Mouse (Mus musculus) left cerebral cortex, adult 9 months (tissue): ENCODE measurements around the gene Ccdc73.
"Not testable (repeated sequence)": the region's sequence is repeated elsewhere in the genome, so short reads cannot be mapped to it uniquely, and the experiment has no call there.

Experiments used
- DNase-seq, 2 experiments: peaks; one replicate each; pipeline ENCODE4 v3.0.0; 2022; ENCODE audit warnings: low spot score in 2 of 2

Ccdc73 gene

DNA sequence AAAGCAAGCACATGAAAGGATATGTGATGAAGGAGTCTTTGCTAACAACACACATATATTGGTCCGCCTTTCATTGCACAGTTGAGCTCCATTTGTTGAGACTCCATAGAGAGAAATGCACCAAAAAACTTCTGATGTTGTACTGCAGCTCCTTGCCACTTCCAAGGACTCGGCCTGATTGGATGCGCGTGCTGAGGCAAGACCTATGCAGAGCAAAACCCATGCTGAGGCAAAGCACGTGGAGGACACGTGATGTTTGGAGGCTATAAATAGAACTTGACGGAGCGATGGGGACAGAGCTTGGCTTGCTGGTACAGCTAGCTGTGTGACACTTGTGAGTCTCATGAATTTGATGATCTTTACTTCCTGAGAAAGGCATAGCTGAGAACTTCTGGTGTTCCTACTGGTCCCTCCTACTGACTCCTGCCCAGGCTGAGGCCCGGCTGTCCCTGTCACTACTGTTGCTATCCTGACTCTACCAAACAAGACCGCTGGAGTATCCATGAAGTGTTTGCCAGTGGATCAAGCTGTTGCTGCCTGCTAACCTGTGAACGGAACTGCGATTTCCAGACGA, at the start of gene Ccdc73:
Ccdc73 (plus strand) TSS at position 524 of the 574 bp plus-strand sequence.
- no peak for DNase-seq

DNA sequence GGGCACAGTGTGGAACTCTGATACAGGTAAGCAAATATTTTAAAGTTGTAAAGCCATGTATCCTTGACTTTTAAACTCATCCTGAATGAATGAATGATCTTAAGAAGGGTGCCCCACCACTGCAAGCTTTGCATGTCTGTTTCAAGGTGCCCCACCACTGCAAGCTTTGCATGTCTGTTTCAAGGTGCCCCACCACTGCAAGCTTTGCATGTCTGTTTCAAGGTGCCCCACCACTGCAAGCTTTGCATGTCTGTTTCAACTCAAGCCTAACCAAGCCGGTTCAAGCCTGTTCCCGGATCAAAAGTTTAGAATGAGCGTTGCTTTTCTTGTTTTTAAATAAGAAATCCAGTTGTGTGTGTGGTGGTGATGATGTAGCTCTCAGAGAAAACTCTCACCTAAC, 48.8 kb upstream of the Ccdc73 start:
- not testable (repeated sequence) for DNase-seq

DNA sequence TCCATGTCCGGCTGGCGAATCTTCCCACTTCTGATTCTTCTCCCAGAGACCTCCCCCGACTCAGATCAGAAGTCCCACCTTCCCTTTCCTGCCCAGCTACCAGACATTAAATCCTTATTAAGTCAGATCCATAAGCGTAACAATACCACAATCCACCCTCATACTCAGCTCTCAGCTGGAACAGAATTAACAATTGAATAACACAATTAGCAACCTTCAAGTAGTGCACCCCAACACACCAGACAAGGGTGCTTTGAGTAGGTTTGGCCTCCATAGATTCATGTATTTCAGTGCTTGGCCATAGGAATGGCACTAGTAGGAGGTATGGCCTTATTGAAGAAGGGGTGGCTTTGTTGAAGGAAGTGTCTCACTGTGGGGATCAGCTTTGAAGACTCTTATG, 41.4 kb upstream of the Ccdc73 start:
- DNase-seq = no peak

DNA sequence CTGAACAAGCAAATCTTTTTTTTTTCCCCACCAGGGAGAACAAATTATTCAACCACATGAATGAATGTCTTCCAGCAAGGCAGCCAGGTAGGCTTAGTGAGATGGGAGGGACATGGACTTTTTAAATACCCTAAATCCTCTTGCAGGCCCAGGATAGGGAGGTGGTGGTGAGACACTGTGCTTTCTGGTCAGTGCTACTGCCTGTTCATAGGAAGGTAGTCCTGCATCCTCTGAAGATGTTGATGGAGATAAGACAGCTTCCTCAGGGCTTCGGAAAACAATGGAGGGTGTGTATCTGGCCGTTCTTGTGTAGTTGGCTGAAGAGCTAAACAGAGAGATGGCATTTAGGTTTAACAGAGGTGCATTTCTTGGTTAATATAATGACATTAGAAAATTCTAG, 35.1 kb upstream of the Ccdc73 start:
- DNase-seq = no peak

DNA sequence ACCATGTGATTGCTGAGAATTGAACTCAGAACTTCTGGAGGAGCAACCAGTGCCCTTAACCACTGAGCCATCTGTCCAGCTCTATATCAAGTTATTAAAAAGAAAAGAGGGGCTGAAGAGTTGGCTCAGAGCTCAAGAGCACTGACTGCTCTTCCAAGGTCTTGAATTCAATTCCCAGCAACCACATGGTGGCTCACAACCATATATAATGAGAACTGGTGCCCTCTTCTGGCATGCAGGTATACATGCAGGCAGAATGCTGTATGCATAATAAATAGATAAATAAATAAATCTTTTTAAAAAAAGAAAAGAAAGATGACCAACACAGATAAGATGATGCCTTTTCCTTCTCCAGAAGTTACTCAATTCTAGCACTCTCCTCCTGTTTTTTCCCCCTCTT, 26.6 kb upstream of the Ccdc73 start:
- DNase-seq = no peak

DNA sequence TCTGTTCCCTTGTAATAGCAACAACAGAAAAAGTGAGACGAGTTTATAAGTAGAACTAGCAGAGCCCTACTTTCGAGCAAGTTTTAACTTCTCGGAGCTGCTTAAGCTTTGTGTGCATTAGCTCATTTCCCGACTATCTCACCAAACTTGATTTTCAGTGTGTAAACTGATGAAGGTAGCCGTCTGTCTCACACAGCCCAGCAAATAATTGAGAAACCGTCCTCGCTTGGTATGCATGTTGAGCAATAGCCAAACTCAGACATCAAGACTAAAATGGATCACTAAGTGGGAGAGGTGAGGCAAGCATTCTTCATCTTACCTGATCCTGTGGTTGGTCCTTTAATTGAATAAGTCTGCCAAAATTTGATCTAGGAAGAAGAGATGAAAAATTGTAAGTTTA, 25.9 kb upstream of the Ccdc73 start:
- no peak for DNase-seq

DNA sequence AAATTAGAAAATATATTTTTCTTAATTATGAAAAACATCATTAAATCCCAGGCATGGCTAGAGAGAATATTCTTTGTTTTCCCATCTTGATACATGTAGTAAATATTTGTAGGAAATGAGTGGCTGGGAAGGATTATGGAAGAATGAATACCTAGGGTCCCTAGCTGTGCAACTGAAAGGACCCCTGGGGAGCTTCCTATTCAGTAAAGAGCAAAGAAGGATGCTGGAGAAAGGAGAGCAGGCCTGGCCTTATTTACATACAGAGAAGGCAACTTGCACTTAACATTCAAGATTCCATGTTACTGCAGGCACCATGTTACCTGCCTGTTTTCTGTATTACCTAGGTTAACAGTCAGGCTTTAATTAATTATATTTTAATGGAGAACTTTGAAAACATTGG, 25.0 kb upstream of the Ccdc73 start:
- no peak for DNase-seq

DNA sequence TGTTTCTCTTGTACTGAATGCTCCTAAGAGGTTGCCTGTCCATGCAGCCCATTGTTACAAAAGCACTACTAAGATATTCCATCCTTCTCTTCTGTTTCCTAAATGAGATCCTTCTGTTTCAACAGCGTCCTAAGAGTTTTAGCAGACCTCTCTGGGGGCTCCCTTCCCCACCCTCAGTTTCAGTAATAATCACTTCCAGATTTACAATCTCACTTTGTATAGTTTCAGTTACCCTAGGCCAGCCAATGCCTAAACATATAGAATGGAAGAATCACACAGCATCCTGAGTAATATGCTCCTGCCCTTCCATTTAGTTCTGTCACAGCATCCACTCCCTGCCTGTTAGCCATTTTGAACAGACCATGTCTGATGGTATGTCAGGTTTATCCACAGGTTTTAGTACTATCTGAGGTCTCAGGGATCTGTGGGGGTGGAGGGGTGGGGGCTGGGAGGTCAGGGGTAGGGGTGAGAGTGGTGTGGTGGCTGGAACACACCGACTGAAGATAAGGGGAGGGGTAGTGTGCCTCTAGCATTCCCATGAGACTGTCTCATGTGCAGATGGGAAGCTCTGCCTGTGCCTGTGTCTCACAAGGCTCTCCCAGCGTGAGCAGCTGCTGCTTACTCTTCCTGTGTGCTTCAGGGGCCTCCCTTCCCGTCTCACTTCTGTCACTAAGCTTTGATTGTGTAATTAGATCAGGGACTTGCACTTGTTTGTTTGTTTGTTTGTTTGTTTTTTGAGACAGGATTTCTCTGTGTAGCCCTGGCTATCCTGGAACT, 20.8 kb upstream of the Ccdc73 start:
- no peak for DNase-seq

DNA sequence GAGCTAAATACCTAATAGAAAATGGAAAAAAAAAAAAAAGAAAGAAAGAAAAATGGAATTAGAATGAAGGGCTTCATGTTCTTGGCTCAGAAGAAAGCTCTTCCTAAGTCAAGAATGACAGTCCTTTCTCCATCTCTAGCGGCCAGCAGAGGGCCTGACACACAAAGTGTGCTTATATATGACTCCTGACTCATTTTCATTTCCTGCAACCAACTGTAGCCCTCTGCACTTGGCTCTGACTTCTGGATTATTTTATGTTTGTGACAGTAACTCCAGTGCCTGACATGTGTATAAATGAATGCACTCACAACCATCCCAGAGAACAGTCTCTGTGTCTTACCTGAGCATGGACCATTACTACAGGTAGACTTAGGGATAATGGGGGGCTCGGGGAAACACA, 20.0 kb upstream of the Ccdc73 start:
- DNase-seq = no peak

DNA sequence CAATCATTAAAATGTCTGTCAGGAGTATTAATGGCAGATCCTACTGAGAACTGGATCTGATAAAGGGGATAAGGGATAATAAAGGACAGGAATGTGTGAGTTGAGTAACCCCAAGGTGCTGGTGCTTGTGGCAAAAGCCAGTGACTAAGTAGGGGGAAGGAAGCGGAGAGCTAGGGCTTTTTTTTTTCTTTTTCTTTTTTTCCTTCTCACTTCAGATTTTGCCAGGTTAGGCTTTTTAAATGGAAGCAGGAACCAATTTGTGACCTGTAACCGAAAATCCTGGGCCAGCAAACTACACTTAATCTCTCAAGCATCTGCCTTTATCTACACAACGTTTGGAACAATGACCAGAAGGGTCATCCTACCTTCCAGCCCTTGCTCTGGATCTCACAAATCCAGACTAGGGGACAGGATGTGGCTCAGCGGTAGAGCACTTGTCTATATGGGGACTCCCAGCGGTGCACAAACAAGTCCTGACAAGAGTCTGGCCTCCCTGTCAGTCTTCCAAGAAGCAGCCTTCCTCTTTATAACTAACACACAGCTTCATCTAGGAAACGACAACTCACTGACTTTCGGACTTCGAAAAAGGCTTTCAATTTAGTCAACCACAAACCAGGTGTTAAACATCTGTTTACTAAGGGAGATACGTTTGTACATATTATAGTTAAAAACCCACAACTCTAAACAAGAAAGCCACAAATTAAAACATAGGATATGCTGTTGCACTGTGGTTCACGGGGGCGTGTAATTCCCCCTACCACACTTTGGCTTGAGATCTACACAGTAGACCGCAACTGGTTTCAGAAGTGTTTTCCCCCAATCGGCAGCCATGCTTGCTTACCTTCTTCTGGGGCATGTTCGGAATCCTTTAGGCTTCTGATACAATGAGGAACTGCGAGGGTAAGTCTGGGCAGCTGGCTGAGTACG, 19.1 kb upstream of the Ccdc73 start:
- no peak for DNase-seq

DNA sequence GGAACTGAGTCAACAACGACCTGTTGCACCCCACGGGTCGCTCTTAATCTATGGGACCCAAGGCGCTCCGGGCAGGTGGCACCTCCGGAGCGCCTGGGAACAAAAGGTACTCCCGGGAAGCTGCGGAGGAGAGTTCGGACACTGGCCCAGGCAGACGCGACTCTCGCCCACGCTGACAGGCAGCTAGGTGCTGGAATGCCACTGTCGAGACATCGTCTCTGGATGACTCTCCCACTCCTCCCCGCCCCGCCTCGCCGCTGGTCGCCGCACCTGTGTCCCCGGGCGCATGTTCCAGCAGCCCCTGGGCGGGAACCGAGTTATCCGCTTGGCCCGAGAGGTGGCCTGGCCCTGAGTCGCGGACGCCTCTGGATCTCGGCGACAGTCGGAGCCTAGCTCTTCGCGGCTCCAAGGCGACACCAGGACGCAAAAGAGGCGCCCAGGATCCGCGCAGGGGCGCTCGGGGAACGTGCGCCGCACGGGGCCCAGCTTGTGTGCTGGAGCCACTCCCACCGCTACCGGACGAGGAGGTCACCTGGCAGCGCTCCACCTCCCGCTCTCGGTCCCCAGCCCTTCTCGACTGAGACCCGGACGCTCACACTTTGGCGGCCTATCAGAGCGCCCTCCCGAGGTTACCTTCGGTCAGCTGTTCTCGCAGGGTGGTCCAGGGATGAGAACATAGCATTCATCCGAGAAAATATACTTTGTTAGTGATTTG, 18.2 kb upstream of the Ccdc73 start, which contains the start of gene Prrg4:
Prrg4 (minus strand) TSS at position 601 of the 715 bp plus-strand sequence.
- peak in 1 of 2 experiments; percentile 9 for DNase-seq

DNA sequence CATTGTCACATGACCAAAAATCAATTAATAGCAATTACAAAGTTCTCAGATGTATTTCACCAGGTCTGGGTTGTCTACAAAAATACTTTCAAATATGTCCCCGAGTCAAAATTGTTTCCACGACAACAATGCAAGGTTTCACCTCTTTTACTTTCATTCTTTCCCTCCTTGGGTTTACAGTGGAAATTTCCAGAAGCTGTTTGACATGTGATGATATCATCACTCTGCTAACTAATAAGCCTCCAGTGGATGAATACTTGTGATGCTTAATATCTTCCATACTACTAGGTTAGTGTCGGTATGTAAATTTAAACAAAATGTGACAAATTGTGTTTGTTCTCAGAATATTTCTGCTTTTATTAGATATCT, 17.6 kb upstream of the Ccdc73 start:
- no peak for DNase-seq

DNA sequence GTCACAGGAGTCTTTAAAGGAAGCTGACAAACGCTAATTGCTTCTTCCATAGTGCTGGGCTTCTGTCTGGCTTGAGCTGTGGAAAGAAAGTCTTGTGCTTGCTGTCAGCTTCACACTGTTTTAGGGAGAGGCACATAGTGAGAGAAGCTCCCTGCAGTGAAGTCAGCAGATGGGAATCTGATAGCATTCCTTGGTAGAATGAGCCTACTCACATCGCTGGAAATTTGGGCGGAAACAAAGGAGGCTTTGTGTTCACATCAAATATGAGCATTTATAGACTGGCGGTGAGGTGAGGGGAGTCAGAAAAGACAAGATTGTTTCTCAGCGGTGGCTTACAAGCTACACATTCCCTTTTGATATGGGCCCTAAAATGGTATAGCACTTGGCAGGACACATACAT, 15.9 kb upstream of the Ccdc73 start:
- no peak for DNase-seq

DNA sequence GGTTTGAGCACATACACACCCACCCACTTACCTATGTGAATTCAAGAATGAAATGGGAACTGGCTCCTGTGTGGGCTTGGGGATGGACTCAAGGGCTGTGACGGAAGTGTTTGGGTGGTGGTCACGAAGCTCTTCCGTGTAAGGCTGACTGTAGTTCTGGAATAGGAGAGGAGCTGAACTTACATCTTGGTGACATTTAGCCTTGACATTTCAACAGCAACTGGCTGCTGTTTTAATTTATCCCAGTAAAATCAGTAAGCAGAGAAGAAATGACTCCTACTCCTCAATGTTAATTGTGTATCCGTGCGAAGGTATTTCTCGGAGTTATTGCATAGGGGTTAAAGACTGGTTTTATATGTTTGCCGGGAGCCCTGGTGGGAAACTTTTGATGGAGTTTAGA, 15.1 kb upstream of the Ccdc73 start:
- no peak for DNase-seq

DNA sequence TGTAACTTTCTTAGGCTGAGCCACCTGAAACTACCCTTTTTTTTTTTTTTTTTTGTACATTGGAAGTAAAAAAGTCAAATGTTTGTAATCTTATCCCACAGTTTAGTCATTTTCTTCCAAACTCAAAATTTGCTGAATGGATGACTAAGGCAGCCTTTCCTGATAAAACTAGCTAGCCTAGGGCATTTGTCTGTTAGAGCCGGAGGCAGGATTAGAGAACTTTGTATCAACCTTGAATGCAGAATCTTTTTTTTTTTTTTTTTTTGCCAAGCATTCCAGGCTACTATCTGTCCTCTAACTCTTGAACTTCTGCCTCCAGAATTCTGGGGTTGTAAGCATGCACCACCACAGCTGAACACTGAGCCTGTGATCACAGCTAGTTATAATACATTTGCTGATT, 12.8 kb upstream of the Ccdc73 start:
- DNase-seq = no peak

DNA sequence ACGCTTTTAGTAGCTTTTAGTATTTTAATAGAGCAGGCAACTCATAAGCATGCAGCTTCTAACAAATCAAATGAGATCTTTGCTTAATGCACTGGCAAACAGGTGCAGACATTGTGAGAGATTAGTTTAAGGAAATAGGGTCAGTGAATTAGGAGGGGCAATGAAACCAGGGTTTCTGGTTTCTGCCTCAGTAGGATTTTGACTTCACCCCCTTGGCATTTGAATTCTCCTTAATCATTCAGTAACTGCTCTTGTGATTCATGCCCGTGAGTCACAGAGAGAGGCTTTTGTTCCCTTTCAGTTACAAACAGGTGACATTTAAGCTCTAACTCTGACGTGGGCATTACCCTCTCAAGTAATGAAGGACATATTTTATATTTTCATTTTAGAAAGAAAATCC, 11.9 kb upstream of the Ccdc73 start:
- DNase-seq = no peak

DNA sequence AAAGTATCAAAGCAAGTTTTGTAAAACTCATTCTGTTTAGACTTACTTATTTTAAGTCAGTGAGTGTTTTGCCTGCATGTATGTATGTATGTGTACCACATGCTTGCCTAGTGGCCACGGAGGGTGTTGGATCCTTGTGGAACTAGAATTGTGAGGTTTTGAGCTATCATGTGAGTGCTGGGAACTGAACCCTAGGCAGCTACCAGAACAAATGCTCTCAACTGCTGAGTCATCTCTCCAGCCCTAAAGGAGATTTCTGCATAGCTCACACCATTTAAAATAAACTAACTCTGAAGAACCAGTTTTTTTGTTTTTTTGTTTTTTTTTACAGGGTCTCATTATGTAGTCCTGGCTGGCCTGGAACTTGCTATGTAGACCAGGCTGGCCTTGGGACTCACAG, 11.4 kb upstream of the Ccdc73 start:
- no peak for DNase-seq

DNA sequence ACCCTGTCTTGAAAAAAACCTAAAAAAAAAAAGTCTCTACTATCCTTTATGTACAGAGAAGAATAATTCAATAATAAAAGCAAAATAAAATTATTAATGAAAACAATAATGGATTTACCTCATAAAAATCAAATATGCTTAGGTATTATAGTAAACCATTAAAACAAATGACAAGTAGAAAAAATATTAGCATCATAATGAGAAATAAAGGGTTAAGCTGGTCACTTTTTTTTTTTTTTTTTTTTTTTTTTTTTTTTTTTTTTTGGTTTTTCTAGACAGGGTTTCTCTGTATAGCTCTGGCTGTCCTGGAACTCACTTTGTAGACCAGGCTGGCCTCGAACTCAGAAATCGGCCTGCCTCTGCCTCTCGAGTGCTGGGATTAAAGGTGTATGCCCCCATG, 9.5 kb upstream of the Ccdc73 start:
- DNase-seq = not testable (repeated sequence)

DNA sequence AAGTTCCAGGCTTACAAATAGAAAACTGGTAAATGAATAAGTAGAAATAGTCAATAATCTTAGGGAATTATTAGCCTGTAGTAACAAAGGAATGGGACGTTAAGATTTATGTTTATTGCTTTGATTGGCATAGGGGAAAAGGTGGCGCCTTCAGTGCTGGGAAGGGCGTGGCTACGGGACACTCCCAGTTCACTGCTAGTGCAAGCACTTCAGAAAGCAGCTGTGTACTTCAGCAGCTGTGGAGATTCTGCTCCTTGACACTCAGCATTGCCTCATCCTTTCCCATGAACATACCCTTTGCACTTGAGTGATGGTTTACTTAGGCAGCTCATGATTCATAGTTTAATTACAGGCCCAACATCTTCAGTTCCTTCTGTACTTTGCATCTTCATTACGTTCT, 8.5 kb upstream of the Ccdc73 start:
- DNase-seq = no peak

DNA sequence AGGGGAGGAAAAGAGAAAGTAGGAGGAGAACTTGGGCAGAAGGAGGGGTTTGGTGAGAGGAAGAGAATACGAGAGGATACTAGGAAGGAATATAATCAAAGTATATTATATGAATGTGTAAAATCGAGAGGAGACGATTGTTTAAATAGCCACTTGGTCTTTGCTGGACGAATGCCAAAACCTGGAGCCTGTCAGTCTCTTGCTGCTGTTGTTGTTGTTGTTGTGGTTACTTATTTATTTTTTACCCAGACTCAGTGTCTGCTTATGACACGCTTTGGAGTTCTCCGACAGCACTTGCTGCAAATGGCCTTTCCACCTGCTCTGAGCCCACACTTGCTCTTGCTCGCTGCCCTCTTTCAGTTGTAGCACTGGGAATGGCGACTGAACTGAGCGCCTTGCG, 7.2 kb upstream of the Ccdc73 start:
- no peak for DNase-seq

DNA sequence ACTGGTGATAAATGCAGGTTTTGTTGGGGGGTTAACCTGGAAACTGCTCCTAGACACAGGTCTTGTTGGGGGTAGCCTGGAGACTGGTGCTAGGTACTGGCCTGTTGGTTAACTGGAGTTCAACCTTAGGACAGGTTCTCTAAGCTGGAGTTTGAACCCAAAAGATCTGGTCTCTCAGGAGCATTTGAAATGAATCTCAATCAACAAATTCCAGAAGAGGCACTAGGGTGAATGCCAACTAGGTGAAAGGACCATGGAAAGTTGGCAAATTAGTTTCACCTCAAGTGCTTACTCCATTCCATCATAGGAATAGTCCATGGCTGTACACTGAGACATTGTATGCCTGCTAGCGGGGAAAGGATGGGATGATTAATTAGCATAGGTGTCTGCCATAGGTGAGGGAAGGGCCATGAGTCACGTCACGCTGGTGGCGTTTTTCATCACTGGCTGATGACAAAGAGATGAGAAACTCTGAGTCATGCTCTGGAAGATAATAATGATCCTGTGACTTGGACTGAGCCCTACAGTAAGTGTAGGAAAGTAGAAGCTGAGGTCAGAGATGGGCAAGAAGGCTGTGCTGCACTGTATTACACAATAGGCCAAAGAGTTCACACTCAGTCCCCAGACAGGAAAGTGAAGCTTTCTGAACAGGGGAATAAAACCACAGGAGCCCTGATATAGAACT, 3.3 kb upstream of the Ccdc73 start:
- no peak for DNase-seq
